Mouse (Mus musculus) lung, embryonic 15.5 days (tissue): ENCODE results near the gene Smdt1. TPM values are rescaled to one million over a fixed set of nuclear protein-coding genes. Genes with fewer than 3 reads are reported as not detected.
A peak's percentile ranks its signal among the peaks of the same experiment; 100 is the strongest.
"Not testable (repeated sequence)": the region's sequence is repeated elsewhere in the genome, so short reads cannot be mapped to it uniquely, and the experiment has no call there.

Experiments used
- ATAC-seq: fragments of 200-750 bp; cut with Nextera tagmentation; 2 replicates; pipeline ENCODE4 v1.8.0; 2017; ENCODE audit warnings: moderate number of reproducible peaks, borderline replicate concordance; ENCODE audit not compliant: low FRiP score, low TSS enrichment; ENCODE audit errors: extremely low read depth
- H3K27ac ChIP-seq: fragments of 300-500 bp; sonication (generic); 2 replicates; pipeline ENCODE4 v1.5.1; 2015; ENCODE audit warnings: moderate library complexity, mild to moderate bottlenecking, inconsistent platforms
- H3K27me3 ChIP-seq: fragments of 300-500 bp; sonication (generic); 2 replicates; pipeline ENCODE4 v1.6.1; 2015; ENCODE audit warnings: inconsistent platforms
- H3K36me3 ChIP-seq: fragments of 300-500 bp; sonication (generic); 2 replicates; pipeline ENCODE4 v1.6.1; 2015; ENCODE audit warnings: inconsistent platforms
- H3K4me1 ChIP-seq: fragments of 300-500 bp; sonication (generic); 2 replicates; pipeline ENCODE4 v1.6.1; 2015; ENCODE audit warnings: inconsistent platforms
- H3K4me2 ChIP-seq: fragments of 300-500 bp; sonication (generic); 2 replicates; pipeline ENCODE4 v1.6.1; 2015; ENCODE audit warnings: inconsistent platforms, mild to moderate bottlenecking, moderate library complexity
- H3K4me3 ChIP-seq: fragments of 300-500 bp; sonication (generic); 2 replicates; pipeline ENCODE4 v1.5.1; 2015; ENCODE audit warnings: mild to moderate bottlenecking, inconsistent platforms
- H3K9ac ChIP-seq: fragments of 300-500 bp; sonication (generic); 2 replicates; pipeline ENCODE4 v1.6.1; 2015; ENCODE audit warnings: inconsistent platforms
- H3K9me3 ChIP-seq: fragments of 300-500 bp; sonication (generic); 2 replicates; pipeline ENCODE4 v1.6.1; 2016; ENCODE audit warnings: inconsistent platforms
- WGBS: fragments of 180-500 bp; shearing (Covaris S2); methylation state at CpG from one replicate; pipeline ENCODE4 v1.1.7; 2015; 5-methylcytosine and 5-hydroxymethylcytosine counted together
- polyA plus RNA-seq: library from polyadenylated mRNA; unstranded; fragments of >200 nt; fragmentation: Nextera tagmentation; extraction: Ambion mirVana; gene quantifications from 2 replicates; pipeline ENCODE4 v1.2.1, GENCODE M21; 2015

The Smdt1 gene
- polyA plus RNA-seq, 1 experiment from 2014 or later: 235 TPM

DNA sequence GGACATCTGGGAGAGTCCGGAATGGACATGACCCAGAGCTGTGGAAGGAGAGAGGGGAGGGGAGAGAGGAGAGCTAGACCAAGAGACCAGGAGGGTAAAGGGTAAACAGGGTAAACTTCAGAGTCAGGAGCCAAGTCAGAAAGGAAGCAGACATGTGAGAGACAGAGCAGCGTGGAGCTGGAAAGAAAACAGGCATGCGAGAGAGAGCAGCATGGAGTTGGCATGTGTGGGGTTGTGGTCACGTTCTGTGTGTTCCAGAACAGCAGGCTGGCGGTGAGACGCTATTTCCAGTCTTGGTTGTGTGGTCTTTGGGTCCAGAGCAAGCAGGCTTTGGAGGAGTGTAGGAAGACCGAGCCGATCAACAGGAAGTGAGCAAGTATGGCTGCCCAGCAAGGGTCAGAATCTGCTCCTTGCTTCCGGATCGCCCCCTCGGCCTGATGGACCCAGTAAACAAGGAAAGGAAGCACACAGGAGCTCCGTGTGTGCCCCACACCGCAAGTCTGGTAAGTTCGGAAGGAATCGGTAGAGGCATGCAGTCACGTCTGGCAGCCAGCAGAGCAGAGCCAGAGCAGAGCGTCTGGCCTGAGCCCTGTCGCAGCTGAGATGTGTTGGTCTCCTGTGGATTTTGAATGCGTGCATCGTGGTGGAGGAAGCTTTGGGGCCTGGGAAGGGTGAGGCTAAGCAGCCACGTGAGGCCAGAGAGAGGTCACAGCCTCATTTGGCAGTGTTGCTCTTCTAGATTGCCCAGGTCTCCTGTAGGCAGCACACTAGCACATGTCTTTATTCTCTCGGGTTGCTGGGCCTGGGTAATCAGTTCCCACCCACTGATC lies 19.9 kb downstream of the Smdt1 start:
- no peak overlapping the region for H3K4me3 ChIP-seq
- H3K36me3 ChIP-seq: no peaks in the 10 kb centered on the region
- H3K4me2 ChIP-seq: peak overlapping the region; percentile 18; the same call in 1 of the 2 replicates
- no peaks in the 10 kb centered on the region for H3K9me3 ChIP-seq
- WGBS: 48% methylated on average over 22 of the region's 22 CpGs
- H3K27ac ChIP-seq: no peak overlapping the region
- H3K4me1 ChIP-seq: peaks cover 11% of the 10 kb centered on the region; the same call in 1 of the 2 replicates
- no peak for ATAC-seq
- H3K27me3 ChIP-seq: no peaks in the 10 kb centered on the region
- no peak overlapping the region; the same call in 1 of the 2 replicates for H3K9ac ChIP-seq

DNA sequence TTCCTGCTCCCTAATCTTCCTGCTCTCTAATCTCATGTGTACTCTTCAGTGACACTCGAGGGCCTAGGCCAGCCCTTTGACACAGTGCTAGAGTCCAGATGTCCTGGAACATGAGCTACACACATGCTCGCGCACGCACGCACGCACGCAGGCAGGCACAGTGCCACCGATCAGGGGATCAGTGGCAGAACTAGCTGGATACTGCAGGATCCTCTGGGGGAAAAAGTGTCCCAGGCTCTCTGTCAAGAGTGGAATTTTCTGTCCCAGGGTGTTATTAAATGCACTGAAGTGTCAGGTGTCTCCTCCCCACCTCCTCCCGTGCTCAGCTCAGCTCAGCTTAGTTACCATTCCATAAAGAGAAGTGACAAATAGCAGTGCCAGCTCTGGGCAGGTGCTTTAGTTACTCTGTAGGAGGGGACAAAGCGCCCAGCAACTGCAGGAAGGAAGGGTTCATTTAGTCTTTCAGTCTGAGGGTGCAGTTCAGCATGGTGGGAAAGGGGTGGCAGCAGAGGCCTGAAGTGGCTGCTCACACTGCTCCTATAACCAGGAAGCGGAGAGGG lies 22.8 kb downstream of the Smdt1 start:
- Histone ChIP-seq H3K9ac (no peak overlapping the region), H3K9me3 (no peaks in the 10 kb centered on the region), H3K27ac (no peak overlapping the region), H3K4me3 (no peak overlapping the region), H3K27me3 (no peaks in the 10 kb centered on the region), H3K36me3 (no peaks in the 10 kb centered on the region), H3K4me2 (no peak overlapping the region), H3K4me1 (peaks cover 7% of the 10 kb centered on the region; the same call in 1 of the 2 replicates)
- WGBS: 59% methylated on average over 11 of the region's 11 CpGs
- 0 out of 2 replicates have a peak, but pooled peaks have one; percentile 35 for ATAC-seq

DNA sequence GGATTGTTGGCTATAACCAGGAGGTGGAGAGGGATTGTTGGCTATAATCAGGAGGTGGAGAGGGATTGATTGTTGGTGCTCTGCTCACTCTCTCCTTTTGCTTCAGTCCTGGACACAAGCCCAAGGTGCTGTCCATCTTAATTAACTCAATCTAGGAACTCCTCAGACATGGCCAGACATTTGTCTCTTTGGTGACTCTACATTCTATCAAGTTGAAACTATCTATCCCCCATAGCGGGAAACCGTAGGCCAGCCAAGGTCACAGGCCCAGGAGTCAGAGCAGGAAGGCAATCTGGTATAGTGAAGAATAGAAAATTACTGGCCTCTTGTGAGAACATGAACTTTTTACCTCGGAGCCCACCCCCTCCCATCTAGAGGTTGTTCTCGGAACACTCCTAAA lies 23.5 kb downstream of the Smdt1 start:
- no peaks in the 10 kb centered on the region for H3K27me3 ChIP-seq
- no peak overlapping the region for H3K27ac ChIP-seq
- WGBS: 74% methylated on average over 3 of the region's 4 CpGs
- no peaks in the 10 kb centered on the region for H3K9me3 ChIP-seq
- no peak for ATAC-seq
- H3K4me2 ChIP-seq: no peak overlapping the region
- no peak overlapping the region for H3K4me3 ChIP-seq
- peaks cover 7% of the 10 kb centered on the region; the same call in 1 of the 2 replicates for H3K4me1 ChIP-seq
- H3K36me3 ChIP-seq: no peaks in the 10 kb centered on the region
- H3K9ac ChIP-seq: no peak overlapping the region

DNA sequence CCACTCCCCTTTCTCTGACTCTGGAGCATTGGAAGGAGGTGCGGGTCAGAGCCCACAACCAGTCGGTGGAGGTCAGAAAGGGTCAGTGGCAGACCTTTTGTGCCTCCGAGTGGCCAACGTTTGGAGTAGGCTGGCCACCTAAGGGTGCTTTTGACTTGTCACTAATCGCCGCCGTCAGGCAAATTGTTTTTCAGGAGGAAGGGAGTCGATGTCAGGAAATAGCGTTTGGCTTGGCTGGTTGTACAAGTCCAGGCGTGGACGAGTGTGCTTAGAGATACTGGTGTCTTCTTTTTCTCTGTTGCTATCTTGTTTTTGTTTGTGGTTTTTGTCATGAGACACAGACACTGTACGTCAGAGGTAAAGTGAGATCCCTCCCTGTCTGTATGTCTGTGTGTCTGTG lies 25.0 kb downstream of the Smdt1 start:
- H3K9me3 ChIP-seq, ATAC-seq, H3K4me1 ChIP-seq, H3K4me2 ChIP-seq, H3K27me3 ChIP-seq, H3K27ac ChIP-seq, H3K9ac ChIP-seq, H3K4me3 ChIP-seq, H3K36me3 ChIP-seq: not testable (repeated sequence)
- 67% methylated on average over 8 of the region's 12 CpGs for WGBS

DNA sequence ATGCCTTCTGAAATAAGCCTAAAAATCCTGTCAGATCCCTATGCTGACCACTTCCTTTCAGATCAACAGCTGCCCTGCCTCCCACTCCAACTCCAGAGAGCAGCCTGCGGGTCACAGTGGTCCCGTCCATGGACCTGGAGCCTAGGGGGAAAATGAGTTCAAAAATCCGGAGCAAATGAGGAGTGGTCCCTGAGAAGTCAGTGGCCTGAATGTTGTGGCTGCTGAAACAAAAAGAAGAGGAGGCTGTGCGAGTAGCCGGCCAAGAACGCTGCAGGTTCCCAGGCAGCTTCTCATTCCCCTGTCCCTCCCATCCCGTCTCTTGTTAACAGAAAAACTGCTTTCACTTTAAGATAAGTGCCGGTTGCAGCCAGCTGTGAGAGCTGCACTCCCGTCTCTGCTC lies 25.8 kb downstream of the Smdt1 start:
- not testable (repeated sequence) for H3K36me3 ChIP-seq, ATAC-seq, H3K27me3 ChIP-seq, H3K27ac ChIP-seq, H3K4me3 ChIP-seq, H3K4me1 ChIP-seq, H3K9ac ChIP-seq, H3K9me3 ChIP-seq
- H3K4me2 ChIP-seq: 0 out of 2 replicates have a peak overlapping the region, but pooled peaks have one; percentile 24
- WGBS: 10% methylated on average over 7 of the region's 9 CpGs

DNA sequence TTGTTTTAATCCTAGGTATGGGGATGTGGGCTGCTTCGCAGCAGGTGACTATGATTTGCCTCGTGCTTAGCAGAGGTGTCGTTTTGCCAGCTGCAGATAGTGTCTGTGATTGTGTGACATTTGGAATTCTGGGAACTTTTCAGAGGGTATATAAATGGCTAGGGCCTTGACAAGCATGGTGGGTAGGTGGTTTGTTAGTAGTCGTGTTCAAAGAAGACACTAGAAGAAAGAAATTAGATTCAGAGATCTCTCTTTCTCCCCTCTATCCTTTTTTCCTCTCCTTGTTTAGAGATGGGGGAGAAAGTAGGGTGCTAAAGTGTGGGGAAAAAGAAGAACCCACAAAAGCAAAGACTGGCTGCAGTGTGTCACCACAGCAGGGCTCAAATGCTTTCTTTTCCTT lies 29.4 kb downstream of the Smdt1 start:
- Histone ChIP-seq H3K9me3 (no peaks in the 10 kb centered on the region), H3K27ac (no peak overlapping the region), H3K4me1 (no peaks in the 10 kb centered on the region), H3K27me3 (no peaks in the 10 kb centered on the region), H3K4me3 (no peak overlapping the region), H3K4me2 (no peak overlapping the region), H3K36me3 (no peaks in the 10 kb centered on the region), H3K9ac (no peak overlapping the region)
- no peak for ATAC-seq
- 81% methylated on average over 4 of the region's 4 CpGs for WGBS

DNA sequence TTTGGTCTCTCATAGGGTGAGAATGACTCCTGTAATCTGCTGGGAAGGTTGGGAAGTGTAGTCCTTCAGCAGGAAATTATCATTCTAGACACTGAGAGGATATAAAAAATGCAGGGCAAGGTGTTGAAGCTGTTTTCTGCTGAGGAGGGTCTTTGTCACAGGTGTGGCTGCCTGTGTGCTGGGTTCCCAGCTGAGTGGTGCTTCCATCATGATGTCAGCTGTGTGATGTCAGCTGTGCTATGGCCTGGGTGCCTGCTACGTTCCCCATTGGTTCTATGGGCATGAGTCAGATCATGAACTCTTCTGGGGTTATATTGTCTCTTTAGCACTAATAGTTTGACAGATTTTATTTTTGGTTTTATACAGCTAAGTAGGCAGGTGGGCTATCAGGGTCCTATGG lies 30.1 kb downstream of the Smdt1 start:
- Histone ChIP-seq H3K9me3 (no peaks in the 10 kb centered on the region), H3K9ac (no peak overlapping the region), H3K4me2 (no peak overlapping the region), H3K4me1 (no peaks in the 10 kb centered on the region), H3K36me3 (no peaks in the 10 kb centered on the region), H3K27ac (no peak overlapping the region), H3K27me3 (no peaks in the 10 kb centered on the region), H3K4me3 (no peak overlapping the region)
- WGBS: 84% methylated on average over 1 of the region's 1 CpGs
- no peak for ATAC-seq

DNA sequence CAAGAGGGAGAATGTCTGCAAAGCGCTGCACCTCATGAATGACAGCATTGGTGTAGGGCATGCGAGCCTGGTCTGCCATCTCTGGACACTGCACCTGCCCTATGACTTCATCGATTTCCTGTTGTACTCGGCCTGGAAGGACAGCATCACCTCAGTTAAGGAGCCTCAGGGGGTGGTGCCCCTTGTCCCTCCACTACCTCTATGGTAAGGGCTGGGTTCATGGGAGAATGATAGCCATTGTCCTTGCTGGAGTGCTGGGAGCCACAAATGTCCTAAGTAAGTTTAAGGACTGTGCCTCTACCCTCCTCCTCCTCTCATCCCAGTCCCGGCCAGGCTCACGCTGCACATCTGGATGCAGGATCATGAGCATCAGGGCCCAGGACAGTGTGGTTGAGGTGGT lies 33.7 kb downstream of the Smdt1 start:
- Histone ChIP-seq H3K27me3 (no peaks in the 10 kb centered on the region), H3K4me2 (no peak overlapping the region), H3K4me1 (peaks cover 11% of the 10 kb centered on the region), H3K9ac (no peak overlapping the region), H3K27ac (no peak overlapping the region), H3K36me3 (no peaks in the 10 kb centered on the region), H3K4me3 (no peak overlapping the region), H3K9me3 (no peaks in the 10 kb centered on the region)
- no peak for ATAC-seq
- 87% methylated on average over 6 of the region's 6 CpGs for WGBS

DNA sequence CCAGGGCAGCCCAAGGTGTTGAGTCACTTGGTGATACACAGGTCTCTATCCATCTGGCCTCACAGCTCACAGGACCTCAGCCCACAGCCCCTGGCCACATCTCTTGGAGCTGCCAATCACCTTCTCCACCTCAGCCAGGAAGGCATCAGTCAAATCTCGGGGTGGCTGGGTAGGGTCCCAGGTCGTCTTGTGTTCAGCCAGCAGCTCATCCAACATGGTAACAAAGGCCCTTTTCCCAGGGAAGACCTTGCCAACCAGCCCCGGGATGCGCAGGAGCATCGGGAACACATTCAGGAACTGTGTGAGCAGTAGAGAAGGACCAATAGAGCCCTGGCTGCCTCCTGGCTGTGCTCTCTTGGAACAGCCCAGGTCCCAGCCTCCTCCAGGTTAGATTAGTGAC lies 34.2 kb downstream of the Smdt1 start:
- no peak overlapping the region for H3K9ac ChIP-seq
- H3K36me3 ChIP-seq: no peaks in the 10 kb centered on the region
- peaks cover 15% of the 10 kb centered on the region for H3K4me1 ChIP-seq
- no peak overlapping the region for H3K27ac ChIP-seq
- H3K4me2 ChIP-seq: no peak overlapping the region
- no peak overlapping the region for H3K4me3 ChIP-seq
- no peaks in the 10 kb centered on the region for H3K9me3 ChIP-seq
- 80% methylated on average over 5 of the region's 5 CpGs for WGBS
- no peak for ATAC-seq
- H3K27me3 ChIP-seq: no peaks in the 10 kb centered on the region

DNA sequence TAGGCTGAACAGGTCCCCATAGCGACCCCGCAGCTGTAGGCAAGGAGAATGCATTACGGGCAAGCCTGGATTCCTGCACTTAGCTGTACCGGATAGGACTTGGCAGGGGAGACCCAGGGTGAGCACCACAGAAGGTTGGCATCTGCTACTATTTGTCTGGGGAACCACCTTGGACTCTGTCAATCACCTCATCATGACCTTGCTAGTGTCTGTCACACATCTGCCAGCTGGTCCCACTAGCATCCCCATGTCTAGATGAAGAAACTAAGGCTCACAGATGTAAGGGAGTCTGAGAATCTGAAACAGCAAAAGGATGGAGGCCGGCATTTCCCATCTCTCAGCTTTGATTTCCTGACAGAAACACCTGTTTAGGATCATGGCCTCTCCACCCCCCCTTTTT lies 35.7 kb downstream of the Smdt1 start:
- H3K36me3 ChIP-seq: no peaks in the 10 kb centered on the region
- 82% methylated on average over 5 of the region's 5 CpGs for WGBS
- H3K27ac ChIP-seq: no peak overlapping the region
- no peaks in the 10 kb centered on the region for H3K9me3 ChIP-seq
- no peak overlapping the region for H3K4me3 ChIP-seq
- no peak overlapping the region for H3K4me2 ChIP-seq
- ATAC-seq: no peak
- no peak overlapping the region for H3K9ac ChIP-seq
- peaks cover 22% of the 10 kb centered on the region for H3K4me1 ChIP-seq
- no peaks in the 10 kb centered on the region for H3K27me3 ChIP-seq

DNA sequence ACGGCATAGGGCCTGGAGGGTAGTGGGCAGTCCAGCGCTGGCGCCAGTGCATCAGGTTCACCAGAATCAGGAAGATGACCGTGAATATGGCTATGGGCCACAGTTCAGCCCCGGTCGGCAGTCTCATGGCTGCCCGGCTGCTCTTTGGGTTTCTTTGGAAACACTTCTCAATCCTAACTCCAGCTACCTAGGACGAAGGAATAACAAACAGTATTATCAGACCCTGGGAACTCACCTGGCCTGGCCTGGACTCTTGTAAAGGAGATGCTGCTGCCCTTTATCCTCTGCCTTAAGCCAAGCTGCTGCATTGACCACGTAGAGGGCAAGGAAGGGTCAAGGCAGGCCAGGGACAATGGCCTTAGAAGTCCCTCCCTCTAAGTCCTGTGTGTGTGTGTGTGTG lies 37.1 kb downstream of the Smdt1 start:
- Histone ChIP-seq H3K9ac (no peak overlapping the region), H3K4me1 (peaks cover 31% of the 10 kb centered on the region), H3K36me3 (no peaks in the 10 kb centered on the region), H3K9me3 (no peaks in the 10 kb centered on the region), H3K27me3 (no peaks in the 10 kb centered on the region), H3K27ac (peak overlapping the region; percentile 78; the same call in 1 of the 2 replicates), H3K4me2 (no peak overlapping the region), H3K4me3 (no peak overlapping the region)
- ATAC-seq: no peak
- WGBS: 82% methylated on average over 9 of the region's 9 CpGs

DNA sequence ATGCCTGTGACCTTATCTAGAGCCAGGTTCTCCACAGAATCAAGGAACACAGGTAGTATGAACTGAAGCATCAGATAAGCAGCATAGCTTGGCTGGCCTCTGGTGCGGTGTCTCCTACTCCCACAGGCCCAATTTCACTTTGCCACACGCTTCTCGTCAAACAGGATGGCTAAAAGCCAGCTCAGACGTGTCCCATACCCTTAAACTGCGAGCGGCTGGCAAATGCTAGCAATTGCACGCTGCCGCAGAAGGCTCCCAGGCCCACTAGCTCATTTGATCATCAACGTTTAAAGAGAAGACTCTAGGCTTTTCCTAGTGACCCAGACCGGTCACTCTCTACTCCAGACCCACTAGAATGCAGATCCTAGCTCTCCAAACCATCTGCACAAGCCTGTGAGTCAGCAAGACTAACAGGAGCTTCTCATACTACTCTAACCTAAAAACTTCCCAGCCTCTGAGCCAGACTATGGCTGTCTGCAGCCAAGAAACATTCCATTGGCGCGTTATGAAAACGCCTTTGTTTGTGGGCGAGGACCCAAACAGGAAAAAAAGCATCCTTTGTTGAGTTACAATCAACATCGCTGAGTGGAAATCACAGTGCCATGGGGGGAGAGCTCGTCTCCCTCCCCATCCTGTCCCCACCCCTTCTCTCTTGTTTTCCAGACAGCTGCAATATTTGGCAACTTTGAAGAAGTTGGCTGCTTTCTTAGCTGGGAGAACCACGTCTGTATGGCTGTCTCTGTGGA lies 37.8 kb downstream of the Smdt1 start:
- H3K4me2 ChIP-seq: 0 out of 2 replicates have a peak overlapping the region, but pooled peaks have one; percentile 9
- ATAC-seq: peak; percentile 21; the same call in 1 of the 2 replicates
- WGBS: 50% methylated on average over 17 of the region's 17 CpGs

More for the DNA sequence above, 37.8 kb downstream of the Smdt1 start:
- no peak overlapping the region for H3K4me3 ChIP-seq
- H3K36me3 ChIP-seq: no peaks in the 10 kb centered on the region
- no peaks in the 10 kb centered on the region for H3K27me3 ChIP-seq
- H3K9me3 ChIP-seq: no peaks in the 10 kb centered on the region
- H3K27ac ChIP-seq: peak overlapping the region; percentile 78
- H3K9ac ChIP-seq: no peak overlapping the region
- H3K4me1 ChIP-seq: peaks cover 31% of the 10 kb centered on the region
